10 mouse cellular contexts compared by ENCODE assay signal in the genomic region with DNA sequence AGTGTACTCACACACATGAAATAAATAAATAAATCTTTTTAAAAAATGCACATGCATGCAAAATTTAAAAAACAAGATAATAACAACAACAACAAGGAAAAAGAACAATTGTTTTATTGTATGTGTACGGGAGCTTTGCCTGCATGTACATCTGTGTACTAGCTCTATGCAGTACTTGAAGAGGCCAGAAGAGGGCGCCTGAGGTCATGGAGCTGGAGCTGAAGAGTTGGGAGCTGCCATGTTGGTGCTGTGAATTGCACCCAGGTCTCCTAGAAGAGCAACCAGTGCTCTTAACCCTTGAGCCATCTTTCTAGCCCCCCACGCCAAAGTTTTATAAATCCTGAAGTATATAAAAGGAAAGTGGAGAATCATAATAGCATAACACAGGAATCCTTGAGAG. TPM values are rescaled to one million over a fixed set of nuclear protein-coding genes. Genes with fewer than 3 reads are reported as not detected.
A peak's percentile ranks its signal among the peaks of the same experiment; 100 is the strongest.
DNase-seq lines count a peak whose midpoint lies in the region; ATAC-seq and TF ChIP-seq lines count a peak whose summit lies in the region.
"Had no signal": no experiment of that assay in that cellular context is flagged by ENCODE, and none has a peak within 500 bp of the region (broad histone marks: within the 10 kb centered on the region; RNA-seq: fewer than 3 reads in every experiment).

No protein-coding gene starts in this region.

- peak; percentile 54 for TF ChIP-seq CTCF in forebrain, postnatal 0 days (IDR thresholded peaks at IDR 0.05; ENCODE audit: low read depth)
- TF ChIP-seq CTCF in testis, adult 2 months (IDR thresholded peaks at IDR 0.05; ENCODE audit: control insufficient read depth, insufficient read depth, insufficient replicate concordance, low read depth, low read length): peak; percentile 84

- H3K36me3 ChIP-seq in forebrain, postnatal 0 days (ENCODE audit: insufficient read depth): no peaks in the 10 kb centered on the region
- H3K36me3 ChIP-seq in forebrain, embryonic 16.5 days (ENCODE audit: control insufficient read depth, insufficient read depth): no peaks in the 10 kb centered on the region
- no peaks in the 10 kb centered on the region for H3K36me3 ChIP-seq in midbrain, embryonic 14.5 days (ENCODE audit: control insufficient read depth, insufficient read depth, low read length)
- no peaks in the 10 kb centered on the region for H3K36me3 ChIP-seq in midbrain, embryonic 16.5 days (ENCODE audit: control insufficient read depth, insufficient read depth, low read length)
- no peaks in the 10 kb centered on the region for H3K36me3 ChIP-seq in testis, adult 2 months (ENCODE audit: control insufficient read depth, insufficient read depth, low read length)
- H3K36me3 ChIP-seq: forebrain, embryonic 15.5 days; limb, embryonic 13.5 days had no signal

- H3K27ac ChIP-seq in forebrain, postnatal 0 days (ENCODE audit: low read depth, low read length): no peak overlapping the region
- H3K27ac ChIP-seq in forebrain, embryonic 16.5 days (ENCODE audit: low read length): no peak overlapping the region
- no peak overlapping the region for H3K27ac ChIP-seq in midbrain, embryonic 14.5 days (replicated peaks; ENCODE audit: low read depth, low read length)
- no peak overlapping the region for H3K27ac ChIP-seq in midbrain, embryonic 16.5 days (ENCODE audit: low read length)
- no peak overlapping the region for H3K27ac ChIP-seq in testis, adult 2 months (ENCODE audit: control insufficient read depth, insufficient read depth, low read depth, low read length)
- H3K27ac ChIP-seq: forebrain, embryonic 15.5 days; limb, embryonic 13.5 days had no signal

- H3K9me3 ChIP-seq in forebrain, postnatal 0 days (ENCODE audit: low read length): no peaks in the 10 kb centered on the region
- peaks cover 4% of the 10 kb centered on the region; the same call in 1 of the 2 replicates for H3K9me3 ChIP-seq in forebrain, embryonic 16.5 days (ENCODE audit: control insufficient read depth, low read length)
- no peaks in the 10 kb centered on the region for H3K9me3 ChIP-seq in midbrain, embryonic 14.5 days (ENCODE audit: control insufficient read depth, low read length)
- no peaks in the 10 kb centered on the region for H3K9me3 ChIP-seq in midbrain, embryonic 16.5 days (replicated peaks; ENCODE audit: control insufficient read depth, low read length, poor library complexity, severe bottlenecking)
- H3K9me3 ChIP-seq: forebrain, embryonic 15.5 days had no signal

- WGBS in forebrain, postnatal 0 days: 59% methylated on average over 3 of the region's 3 CpGs
- WGBS in forebrain, embryonic 16.5 days: 62% methylated on average over 3 of the region's 3 CpGs
- WGBS in midbrain, embryonic 14.5 days: 60% methylated on average over 3 of the region's 3 CpGs
- WGBS in midbrain, embryonic 16.5 days: 68% methylated on average over 3 of the region's 3 CpGs

- no peak overlapping the region for H3K4me2 ChIP-seq in forebrain, postnatal 0 days (ENCODE audit: low read depth)
- H3K4me2 ChIP-seq in forebrain, embryonic 16.5 days (ENCODE audit: low read length): no peak overlapping the region
- no peak overlapping the region for H3K4me2 ChIP-seq in midbrain, embryonic 14.5 days (ENCODE audit: low read length)
- H3K4me2 ChIP-seq in midbrain, embryonic 16.5 days (ENCODE audit: low read length): no peak overlapping the region
- H3K4me2 ChIP-seq: forebrain, embryonic 15.5 days; limb, embryonic 13.5 days had no signal

- 0 out of 2 replicates have a peak, but pooled peaks cover 5% of the 10 kb centered on the region for H3K4me1 ChIP-seq in forebrain, postnatal 0 days (ENCODE audit: insufficient read depth)
- peaks cover 18% of the 10 kb centered on the region for H3K4me1 ChIP-seq in forebrain, embryonic 16.5 days (replicated peaks; ENCODE audit: control insufficient read depth, insufficient read depth, low read length)
- peaks cover 4% of the 10 kb centered on the region; the same call in 1 of the 2 replicates for H3K4me1 ChIP-seq in midbrain, embryonic 14.5 days (ENCODE audit: control insufficient read depth, insufficient read depth, low read length)
- H3K4me1 ChIP-seq in midbrain, embryonic 16.5 days (ENCODE audit: control insufficient read depth, insufficient read depth, low read length): peaks cover 6% of the 10 kb centered on the region
- peaks cover 20% of the 10 kb centered on the region for H3K4me1 ChIP-seq in testis, adult 2 months (ENCODE audit: control insufficient read depth, insufficient read depth, low read length)

- no peak for ATAC-seq in forebrain, postnatal 0 days
- ATAC-seq in forebrain, embryonic 16.5 days: no peak
- no peak for ATAC-seq in midbrain, embryonic 14.5 days (ENCODE audit: low FRiP score, low TSS enrichment)
- no peak for ATAC-seq in midbrain, embryonic 16.5 days
- ATAC-seq: forebrain, embryonic 15.5 days had no signal

- no peak overlapping the region for H3K9ac ChIP-seq in forebrain, postnatal 0 days
- no peak overlapping the region for H3K9ac ChIP-seq in forebrain, embryonic 16.5 days (replicated peaks; ENCODE audit: low read depth, low read length)
- H3K9ac ChIP-seq in midbrain, embryonic 14.5 days (replicated peaks; ENCODE audit: low read length): no peak overlapping the region
- no peak overlapping the region for H3K9ac ChIP-seq in midbrain, embryonic 16.5 days (ENCODE audit: low read depth, low read length)
- H3K9ac ChIP-seq: forebrain, embryonic 15.5 days; limb, embryonic 13.5 days had no signal

- no peak for DNase-seq in forebrain, postnatal 0 days
- peak; percentile 37 for DNase-seq in midbrain, embryonic 14.5 days
- DNase-seq in embryo, embryonic 10.5 days (ENCODE audit: low spot score): peak; percentile 58
- DNase-seq in right cerebral cortex, postnatal 36 days (ENCODE audit: low spot score in 2 of 2): no peak
- DNase-seq in cerebellum, adult 8-10 months: no peak

- no peaks in the 10 kb centered on the region for H3K27me3 ChIP-seq in forebrain, postnatal 0 days (ENCODE audit: insufficient read depth, low read length)
- no peaks in the 10 kb centered on the region for H3K27me3 ChIP-seq in forebrain, embryonic 16.5 days (replicated peaks; ENCODE audit: control insufficient read depth, insufficient read depth, low read length)
- H3K27me3 ChIP-seq in midbrain, embryonic 14.5 days (ENCODE audit: control insufficient read depth, insufficient read depth, low read length): no peaks in the 10 kb centered on the region
- H3K27me3 ChIP-seq in midbrain, embryonic 16.5 days (ENCODE audit: control insufficient read depth, insufficient read depth, low read depth, low read length): no peaks in the 10 kb centered on the region
- no peaks in the 10 kb centered on the region for H3K27me3 ChIP-seq in testis, adult 2 months (ENCODE audit: control insufficient read depth, insufficient read depth, low read length)
- H3K27me3 ChIP-seq: forebrain, embryonic 15.5 days; limb, embryonic 13.5 days had no signal

- H3K4me3 ChIP-seq in forebrain, postnatal 0 days (ENCODE audit: low read depth, low read length): no peak overlapping the region
- no peak overlapping the region for H3K4me3 ChIP-seq in forebrain, embryonic 16.5 days (replicated peaks; ENCODE audit: low read length)
- H3K4me3 ChIP-seq in midbrain, embryonic 14.5 days (replicated peaks; ENCODE audit: low read depth, low read length): no peak overlapping the region
- H3K4me3 ChIP-seq in midbrain, embryonic 16.5 days (ENCODE audit: low read depth, low read length): no peak overlapping the region
- H3K4me3 ChIP-seq in testis, adult 2 months (ENCODE audit: control insufficient read depth, low read depth, low read length): no peak overlapping the region
- H3K4me3 ChIP-seq: forebrain, embryonic 15.5 days; limb, embryonic 13.5 days had no signal

- no peak for TF ChIP-seq POLR2A in testis, adult 2 months (IDR thresholded peaks at IDR 0.05; ENCODE audit: control insufficient read depth, low read depth, low read length)

RNA-seq across cellular contexts. Expression of gene H3f3a, which starts 39.1 kb away (rescaled TPM):
- total RNA-seq in forebrain, postnatal 0 days (2014; rRNA removed): 3,418 and 3,587 TPM in 2 replicates
- 2,464 and 2,886 TPM in 2 replicates for polyA plus RNA-seq in forebrain, postnatal 0 days (2015; fragmentation: Nextera tagmentation; extraction: Ambion mirVana)
- polyA plus RNA-seq in forebrain, embryonic 16.5 days (2015; fragmentation: Nextera tagmentation; extraction: Ambion mirVana): 3,503 and 3,633 TPM in 2 replicates
- 3,827 and 3,910 TPM in 2 replicates for polyA plus RNA-seq in midbrain, embryonic 14.5 days (2014; fragmentation: Nextera tagmentation; extraction: Ambion mirVana)
- 2,888 and 3,200 TPM in 2 replicates for polyA plus RNA-seq in midbrain, embryonic 16.5 days (2015; fragmentation: Nextera tagmentation; extraction: Ambion mirVana)
- 538 and 540 TPM in 2 replicates for polyA plus RNA-seq in testis, adult 2 months (2012; rRNA removed)

RNA-seq across cellular contexts. Expression of gene Acbd3, which starts 48.8 kb away (rescaled TPM):
- total RNA-seq in forebrain, postnatal 0 days (2014; rRNA removed): 27.9 and 37.6 TPM in 2 replicates
- 10.6 and 16.1 TPM in 2 replicates for polyA plus RNA-seq in forebrain, postnatal 0 days (2015; fragmentation: Nextera tagmentation; extraction: Ambion mirVana)
- polyA plus RNA-seq in forebrain, embryonic 16.5 days (2015; fragmentation: Nextera tagmentation; extraction: Ambion mirVana): 23.5 and 25.0 TPM in 2 replicates
- 25.2 and 27.2 TPM in 2 replicates for polyA plus RNA-seq in midbrain, embryonic 14.5 days (2014; fragmentation: Nextera tagmentation; extraction: Ambion mirVana)
- 22.4 and 23.9 TPM in 2 replicates for polyA plus RNA-seq in midbrain, embryonic 16.5 days (2015; fragmentation: Nextera tagmentation; extraction: Ambion mirVana)
- polyA plus RNA-seq in testis, adult 2 months (2012; rRNA removed): 14.9 and 17.6 TPM in 2 replicates

Comparison
In these comparisons a context has a peak if more than half of its experiments do, and no peak if none do; other contexts are left out.
1. DNase-seq: peak in midbrain, embryonic 14.5 days (single experiment) and embryo, embryonic 10.5 days (single experiment); none in forebrain, postnatal 0 days (single experiment), right cerebral cortex, postnatal 36 days (0 of 2) and cerebellum, adult 8-10 months (single experiment).